Mouse (Mus musculus) liver, adult 2 months (tissue): ENCODE results near the gene Map3k13.

Experiments
- CTCF ChIP-seq: fragments of 200-500 bp; IDR thresholded peaks from 2 replicates; pipeline ENCODE4 v1.5.1; 2011; ENCODE audit warnings: low read depth, low read length, control low read depth
- POLR2A ChIP-seq: fragments of 200-500 bp; IDR thresholded peaks from 2 replicates; pipeline ENCODE4 v1.6.1; 2011; ENCODE audit warnings: low read length, control low read depth; ENCODE audit not compliant: insufficient read depth; ENCODE audit errors: extremely low read depth

GRCm38 (mm10) chr16:21794697-21795045, 525 bp downstream of the Map3k13 start:
- TF ChIP-seq CTCF (no peak), POLR2A (no peak)
